Mouse (Mus musculus) lung, postnatal 0 days (tissue): ENCODE data around the gene Trpv4.

Experiments used
- CTCF ChIP-seq: IDR thresholded peaks from 2 replicates; pipeline ENCODE4 v1.5.1; 2016; ENCODE audit warnings: antibody characterized with exemption, mild to moderate bottlenecking
- EP300 ChIP-seq: IDR thresholded peaks from 2 replicates; pipeline ENCODE4 v1.6.1; 2016; ENCODE audit warnings: antibody characterized with exemption, mild to moderate bottlenecking, control low read depth

GRCm38 (mm10) chr5:114589454-114589853 lies 68.8 kb downstream of the Trpv4 start:
- TF ChIP-seq CTCF (no peak), EP300 (no peak)
